Mouse (Mus musculus) spleen, adult 12 weeks (tissue): Measurements from ENCODE around the gene A630095N17Rik.
"Not testable (repeated sequence)": the region's sequence is repeated elsewhere in the genome, so short reads cannot be mapped to it uniquely, and the experiment has no call there.

Experiments
- DNase-seq: peaks from one replicate; pipeline ENCODE4 v3.0.0; 2022; ENCODE audit warnings: low spot score

A630095N17Rik gene

GRCm38 (mm10) chr1:75243411-75243810 lies 11.5 kb upstream of the A630095N17Rik start:
- DNase-seq = no peak

GRCm38 (mm10) chr1:75239591-75239990 lies 7.7 kb upstream of the A630095N17Rik start:
- DNase-seq = no peak

- peak; percentile 89 for DNase-seq
Observed at GRCm38 (mm10) chr1:75236117-75237050, 4.5 kb upstream of the A630095N17Rik start, which contains the start of gene Dnajb2. Gene Dnajb2, plus strand, starts transcription at chr1:75236406.

- peak; percentile 55 for DNase-seq
Observed at GRCm38 (mm10) chr1:75234606-75235005, 2.7 kb upstream of the A630095N17Rik start.

- DNase-seq = not testable (repeated sequence)
Observed at GRCm38 (mm10) chr1:75232489-75232888, 587 bp upstream of the A630095N17Rik start.

- DNase-seq = no peak
Observed at GRCm38 (mm10) chr1:75231224-75231623, 678 bp downstream of the A630095N17Rik start.

- no peak for DNase-seq
Observed at GRCm38 (mm10) chr1:75230335-75230994, 1.4 kb downstream of the A630095N17Rik start.

GRCm38 (mm10) chr1:75229158-75229557 lies 2.7 kb downstream of the A630095N17Rik start:
- DNase-seq = peak; percentile 36

- no peak for DNase-seq
Observed at GRCm38 (mm10) chr1:75227653-75228052, 4.2 kb downstream of the A630095N17Rik start.

- no peak for DNase-seq
Observed at GRCm38 (mm10) chr1:75226138-75226537, 5.8 kb downstream of the A630095N17Rik start.

- no peak for DNase-seq
Observed at GRCm38 (mm10) chr1:75225473-75225872, 6.4 kb downstream of the A630095N17Rik start.

GRCm38 (mm10) chr1:75223532-75223931 lies 8.4 kb downstream of the A630095N17Rik start:
- DNase-seq = no peak

- DNase-seq = no peak
Observed at GRCm38 (mm10) chr1:75222926-75223325, 9.0 kb downstream of the A630095N17Rik start.

GRCm38 (mm10) chr1:75221538-75221937 lies 10.4 kb downstream of the A630095N17Rik start:
- no peak for DNase-seq

GRCm38 (mm10) chr1:75219531-75219930 lies 12.4 kb downstream of the A630095N17Rik start, which contains the start of gene Tuba4a:
Gene Tuba4a, minus strand, starts transcription at chr1:75219865.
- no peak for DNase-seq

GRCm38 (mm10) chr1:75219078-75219477 lies 12.8 kb downstream of the A630095N17Rik start:
- peak; percentile 98 for DNase-seq

GRCm38 (mm10) chr1:75218227-75219001 lies 13.5 kb downstream of the A630095N17Rik start:
- DNase-seq = peak; percentile 65

- no peak for DNase-seq
Observed at GRCm38 (mm10) chr1:75217893-75218226, 14.0 kb downstream of the A630095N17Rik start.

- DNase-seq = peak; percentile 61
Observed at GRCm38 (mm10) chr1:75216797-75217585, 14.9 kb downstream of the A630095N17Rik start.

GRCm38 (mm10) chr1:75215785-75216184 lies 16.1 kb downstream of the A630095N17Rik start:
- no peak for DNase-seq

GRCm38 (mm10) chr1:75214886-75215285 lies 17.0 kb downstream of the A630095N17Rik start:
- no peak for DNase-seq
